Mouse (Mus musculus) ES-Bruce4 (cell line): Measurements from ENCODE around the gene Dnlz. TPM values are rescaled to one million over a fixed set of nuclear protein-coding genes. Genes with fewer than 3 reads are reported as not detected.

Source experiments
- H3K27ac ChIP-seq: 2 replicates; pipeline ENCODE4 v1.5.1; 2012; ENCODE audit warnings: low read length, inconsistent platforms; ENCODE audit not compliant: insufficient read depth
- H3K27me3 ChIP-seq: 2 replicates; pipeline ENCODE4 v1.6.1; 2012; ENCODE audit warnings: mild to moderate bottlenecking, low read length, inconsistent platforms; ENCODE audit not compliant: control insufficient read depth, poor library complexity, insufficient read depth, severe bottlenecking
- H3K36me3 ChIP-seq: 2 replicates; pipeline ENCODE4 v1.6.1; 2012; ENCODE audit warnings: inconsistent platforms, mild to moderate bottlenecking, low read length, moderate library complexity; ENCODE audit not compliant: control insufficient read depth, poor library complexity, insufficient read depth, severe bottlenecking
- H3K4me1 ChIP-seq: one replicate; pipeline ENCODE4 v1.8.1; 2011; ENCODE audit warnings: low read length; ENCODE audit not compliant: control insufficient read depth, insufficient read depth
- H3K4me3 ChIP-seq: 2 replicates; pipeline ENCODE4 v1.5.1; 2011; ENCODE audit warnings: low read depth, mild to moderate bottlenecking, low read length
- H3K9ac ChIP-seq: 2 replicates; pipeline ENCODE4 v1.6.1; 2012; ENCODE audit warnings: low read depth, mild to moderate bottlenecking, inconsistent platforms; ENCODE audit not compliant: poor library complexity, severe bottlenecking
- H3K9me3 ChIP-seq: replicated peaks from 2 replicates; pipeline ENCODE4 v1.6.1; 2012; ENCODE audit warnings: mild to moderate bottlenecking, low read length, inconsistent platforms; ENCODE audit not compliant: control insufficient read depth, poor library complexity, insufficient read depth, severe bottlenecking
- CTCF ChIP-seq: IDR thresholded peaks from one replicate; pipeline ENCODE4 v1.8.1; 2011; ENCODE audit warnings: low read depth, low read length
- EP300 ChIP-seq: IDR thresholded peaks from 2 replicates; pipeline ENCODE4 v1.6.1; 2011; ENCODE audit warnings: low read depth, low read length; ENCODE audit not compliant: insufficient read depth
- POLR2A ChIP-seq: IDR thresholded peaks from one replicate; pipeline ENCODE4 v1.8.1; 2011; ENCODE audit warnings: low read length; ENCODE audit not compliant: insufficient read depth
- polyA plus RNA-seq: library from polyadenylated mRNA; stranded (reverse); fragments of >200 nt; gene quantifications from 2 replicates; pipeline ENCODE4 v1.2.4, GENCODE M21; 2011; ENCODE audit warnings: low read depth; ENCODE audit not compliant: missing spikeins, insufficient read depth, insufficient read length

The Dnlz gene
- polyA plus RNA-seq, 1 experiment = 9.8 TPM

DNA sequence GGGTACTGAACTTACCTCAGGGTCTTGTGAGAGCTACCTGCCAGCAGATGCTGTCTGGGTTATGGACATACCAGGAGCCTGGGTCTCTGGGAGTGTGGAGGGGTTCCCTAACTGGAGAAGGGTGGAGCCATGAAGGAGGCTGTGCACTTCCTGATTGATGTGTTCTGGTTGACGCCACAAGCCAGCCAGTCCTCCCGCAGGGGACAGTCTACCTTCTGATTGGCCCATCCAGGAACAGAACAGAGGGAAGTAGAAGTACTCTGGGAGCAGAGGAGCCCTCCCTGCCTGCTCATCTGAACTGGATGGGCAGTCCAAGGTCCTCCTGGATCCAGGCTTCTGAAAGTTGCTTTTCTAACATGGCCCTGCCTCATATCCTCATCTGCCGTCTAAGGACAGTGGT is 8.9 kb upstream of the Dnlz start, which contains the start of gene Card9:
TSS of gene Card9 (minus strand) at position 147 of the 400 bp plus-strand sequence.
- Histone ChIP-seq H3K36me3 (no peaks in the 10 kb centered on the region; the same call in 1 of the 2 replicates), H3K9ac (no peak within 1 kb of the TSS), H3K4me3 (no peak within 1 kb of the TSS), H3K4me1 (peaks cover 1% of the 10 kb centered on the region), H3K27me3 (no peaks in the 10 kb centered on the region), H3K9me3 (no peaks in the 10 kb centered on the region), H3K27ac (no peak within 1 kb of the TSS)
- TF ChIP-seq POLR2A = no peak
- no peak for TF ChIP-seq EP300
- no peak for TF ChIP-seq CTCF

DNA sequence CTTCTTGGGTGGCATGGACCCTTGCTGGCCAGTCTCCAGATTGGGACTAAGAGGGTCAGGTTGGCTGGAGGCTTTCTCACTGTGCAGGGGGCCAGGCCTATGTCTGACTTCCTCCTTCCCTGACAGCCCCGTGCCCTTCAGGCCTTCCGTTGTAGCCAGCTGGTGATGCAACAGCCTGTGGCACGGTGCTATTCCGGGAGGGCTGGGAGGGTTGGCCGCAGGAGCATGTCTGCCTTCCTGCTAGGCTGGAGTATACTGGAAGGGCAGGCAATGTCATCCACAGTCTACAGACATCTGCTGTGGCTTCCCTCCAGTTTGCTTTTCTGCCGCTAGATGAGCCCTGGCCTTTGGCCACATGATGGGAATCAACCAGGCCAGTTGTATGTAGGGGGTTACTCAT is 8.1 kb upstream of the Dnlz start:
- peaks cover 1% of the 10 kb centered on the region for H3K4me1 ChIP-seq
- H3K9ac ChIP-seq = no peak overlapping the region
- H3K4me3 ChIP-seq = no peak overlapping the region
- H3K27me3 ChIP-seq = no peaks in the 10 kb centered on the region
- TF ChIP-seq CTCF (no peak), POLR2A (no peak), EP300 (no peak)
- H3K9me3 ChIP-seq = no peaks in the 10 kb centered on the region
- H3K36me3 ChIP-seq = no peaks in the 10 kb centered on the region; the same call in 1 of the 2 replicates
- no peak overlapping the region for H3K27ac ChIP-seq

DNA sequence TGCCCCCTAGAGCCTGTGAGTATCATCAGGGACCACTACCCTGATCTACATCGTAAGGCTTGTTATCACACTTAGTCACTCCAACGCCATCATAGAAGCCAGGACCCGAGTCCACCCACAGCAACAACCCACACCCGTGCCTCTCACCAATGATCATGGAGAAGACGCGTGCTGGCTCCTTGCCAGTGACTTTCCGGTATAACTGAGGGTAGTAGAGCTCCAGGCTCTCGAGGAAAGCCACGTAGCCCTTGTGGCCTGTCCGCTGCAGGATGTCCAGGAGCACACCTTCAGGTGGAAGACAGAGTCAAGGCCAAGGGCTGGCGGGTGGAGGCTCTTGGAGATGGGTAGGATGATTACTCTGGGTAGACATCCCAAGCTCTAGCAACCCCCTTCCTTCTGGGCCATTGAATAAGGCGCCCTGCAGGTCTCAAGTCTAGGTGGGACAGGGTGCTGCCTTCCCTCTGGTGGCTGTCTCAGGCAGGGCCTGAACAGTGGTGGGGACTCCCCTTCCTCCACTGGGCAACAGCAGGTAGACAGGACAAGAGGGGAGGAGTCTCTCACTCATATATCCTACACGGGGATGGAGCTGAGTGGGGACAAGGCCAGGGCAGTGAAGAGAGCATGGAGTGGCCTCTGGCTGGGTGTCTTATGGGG is 6.9 kb upstream of the Dnlz start:
- Histone ChIP-seq H3K9me3 (no peaks in the 10 kb centered on the region), H3K4me1 (peaks cover 1% of the 10 kb centered on the region), H3K27me3 (no peaks in the 10 kb centered on the region), H3K4me3 (no peak overlapping the region), H3K9ac (no peak overlapping the region), H3K27ac (no peak overlapping the region), H3K36me3 (no peaks in the 10 kb centered on the region)
- TF ChIP-seq CTCF = no peak
- TF ChIP-seq POLR2A = no peak
- TF ChIP-seq EP300 = no peak

DNA sequence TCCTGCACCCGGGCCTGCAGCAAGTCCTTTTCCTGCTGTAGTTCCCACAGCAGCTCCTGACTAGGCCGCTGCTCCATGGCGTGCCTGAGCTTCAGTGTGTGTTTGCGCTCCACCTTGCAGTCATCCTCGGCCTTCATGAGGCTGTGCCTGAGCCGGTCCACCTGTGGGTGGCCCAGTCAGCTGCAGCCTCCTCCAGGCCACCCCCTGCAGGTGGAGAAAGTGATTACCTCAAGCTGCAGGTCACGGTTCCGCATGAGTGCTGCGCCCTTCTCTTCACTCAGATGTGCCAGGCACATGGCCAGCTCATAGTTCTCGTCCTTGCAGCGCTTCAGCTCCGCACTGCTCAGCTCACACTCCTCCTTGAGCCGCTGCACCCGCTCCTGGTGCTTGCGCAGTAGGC is 5.6 kb upstream of the Dnlz start:
- TF ChIP-seq EP300 (no peak), POLR2A (no peak), CTCF (peak; percentile 47)
- Histone ChIP-seq H3K27me3 (no peaks in the 10 kb centered on the region), H3K4me3 (no peak overlapping the region), H3K27ac (no peak overlapping the region), H3K36me3 (no peaks in the 10 kb centered on the region), H3K9me3 (no peaks in the 10 kb centered on the region), H3K4me1 (peaks cover 1% of the 10 kb centered on the region), H3K9ac (no peak overlapping the region)

DNA sequence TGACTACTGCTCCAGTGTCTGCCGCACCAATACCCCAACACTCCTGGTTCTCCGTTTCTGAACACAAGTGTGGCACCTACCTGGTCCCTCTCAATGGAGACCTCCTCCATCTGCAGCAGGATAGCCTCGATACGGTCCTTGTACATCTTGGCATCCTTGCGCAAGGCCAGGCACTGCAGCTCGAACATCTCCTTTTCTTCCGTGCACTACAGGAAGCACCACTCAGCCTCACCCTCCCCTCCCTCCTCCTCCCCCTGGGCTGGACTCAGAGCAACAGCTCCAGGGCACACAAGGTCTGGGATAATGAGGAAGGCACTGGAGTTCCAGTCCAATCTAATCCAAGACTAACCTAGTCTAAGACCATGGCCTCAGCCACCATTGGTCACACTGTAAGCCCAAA is 4.8 kb upstream of the Dnlz start:
- no peak overlapping the region for H3K4me3 ChIP-seq
- no peak overlapping the region for H3K27ac ChIP-seq

DNA sequence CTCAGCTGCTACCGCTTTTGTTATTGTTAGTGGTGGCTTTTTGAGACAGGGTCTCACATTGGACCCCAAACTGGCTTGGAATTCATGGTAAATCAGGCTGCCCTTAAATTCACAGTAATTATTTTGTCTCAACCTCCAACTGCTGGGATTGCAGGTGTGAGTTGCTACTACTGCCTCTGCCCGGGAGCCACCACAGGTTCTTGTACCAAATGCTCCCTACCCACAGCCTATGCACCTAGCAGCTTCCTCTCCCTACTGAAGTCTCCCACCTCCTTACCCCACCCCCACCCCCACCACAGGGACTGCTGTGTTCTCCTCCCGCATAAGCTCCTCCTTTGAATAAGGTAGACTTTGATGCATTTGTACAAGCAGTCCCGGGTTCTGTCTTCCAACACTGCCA is 4.3 kb upstream of the Dnlz start:
- TF ChIP-seq CTCF (no peak), EP300 (no peak), POLR2A (no peak)
- H3K9ac ChIP-seq = no peak overlapping the region
- H3K36me3 ChIP-seq = no peaks in the 10 kb centered on the region
- H3K27ac ChIP-seq = no peak overlapping the region
- peaks cover 1% of the 10 kb centered on the region for H3K4me1 ChIP-seq
- H3K4me3 ChIP-seq = no peak overlapping the region
- H3K27me3 ChIP-seq = no peaks in the 10 kb centered on the region
- H3K9me3 ChIP-seq = no peaks in the 10 kb centered on the region

More for the DNA sequence above, 4.8 kb upstream of the Dnlz start:
- no peaks in the 10 kb centered on the region for H3K36me3 ChIP-seq
- no peaks in the 10 kb centered on the region for H3K9me3 ChIP-seq
- no peaks in the 10 kb centered on the region for H3K27me3 ChIP-seq
- no peak for TF ChIP-seq EP300
- TF ChIP-seq POLR2A = no peak
- TF ChIP-seq CTCF = no peak
- peaks cover 1% of the 10 kb centered on the region for H3K4me1 ChIP-seq
- H3K9ac ChIP-seq = no peak overlapping the region
